Mouse (Mus musculus): ENCODE data around the gene Spo11.

DNA sequence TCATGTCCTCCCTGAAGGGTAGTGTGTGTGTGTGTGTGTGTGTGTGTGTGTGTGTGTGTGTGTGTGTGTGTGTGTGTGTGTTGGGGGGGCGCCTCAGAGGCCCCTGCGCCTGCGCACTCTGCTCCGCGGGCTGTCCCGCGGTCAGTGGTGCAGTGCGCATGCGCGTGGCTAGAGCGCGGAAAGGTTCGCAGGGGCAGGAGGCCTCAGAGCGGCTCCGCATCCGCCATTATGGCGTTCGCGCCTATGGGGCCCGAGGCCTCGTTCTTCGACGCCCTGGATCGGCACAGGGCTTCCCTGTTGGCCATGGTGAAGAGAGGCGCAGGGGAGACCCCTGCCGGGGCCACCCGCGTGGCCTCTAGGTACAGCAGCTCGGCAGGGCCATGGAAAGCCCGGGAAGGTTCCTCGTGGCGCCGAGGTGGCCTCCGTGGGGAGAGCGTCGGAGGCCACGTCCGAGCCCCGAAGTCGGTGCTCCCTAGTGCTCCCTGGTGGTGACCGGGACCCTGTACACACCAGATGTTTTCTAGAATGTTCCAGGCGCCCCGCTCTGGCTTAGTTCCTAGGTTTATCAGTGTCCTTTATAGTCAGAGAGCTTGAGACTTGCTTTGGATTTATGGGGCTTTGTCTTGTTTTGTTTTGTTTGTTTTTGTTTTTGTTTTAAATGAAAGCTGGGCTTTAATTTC is 2.3 kb downstream of the Spo11 start:
- TF ChIP-seq CTCF (IDR thresholded peaks at IDR 0.05; ENCODE audit: low read depth) (no peak), EP300 (IDR thresholded peaks at IDR 0.05; ENCODE audit: low read depth) (no peak)
